Mouse (Mus musculus) c-Kit-positive CD71-positive TER-119-negative erythroid progenitor cells, embryonic 14.5 days (primary cell): ENCODE measurements around the gene Mpp3.

Experiments
- DNase-seq: peaks from one replicate; pipeline ENCODE4 v3.0.0-alpha.2; 2013; ENCODE audit warnings: low read depth

The Mpp3 gene

DNA sequence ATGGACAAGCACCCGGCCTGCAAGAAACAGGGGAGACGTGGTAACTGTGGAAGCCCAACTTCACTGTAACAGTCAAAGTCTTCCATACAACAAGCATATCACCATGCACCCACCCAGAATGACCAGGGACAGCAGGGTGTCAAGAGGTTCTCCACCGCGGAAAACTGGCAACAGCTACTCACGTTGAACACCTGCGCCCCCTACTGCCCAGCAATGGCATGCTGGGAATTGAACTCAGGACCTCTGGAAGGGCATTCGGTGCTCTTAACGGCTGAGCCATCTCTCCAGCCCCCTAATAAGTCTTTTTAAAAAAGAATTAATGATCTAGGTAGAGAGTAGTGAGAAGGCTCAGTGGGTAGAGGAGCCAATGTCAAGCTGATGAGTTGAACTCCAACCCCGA is 53.3 kb downstream of the Mpp3 start:
- no peak for DNase-seq

DNA sequence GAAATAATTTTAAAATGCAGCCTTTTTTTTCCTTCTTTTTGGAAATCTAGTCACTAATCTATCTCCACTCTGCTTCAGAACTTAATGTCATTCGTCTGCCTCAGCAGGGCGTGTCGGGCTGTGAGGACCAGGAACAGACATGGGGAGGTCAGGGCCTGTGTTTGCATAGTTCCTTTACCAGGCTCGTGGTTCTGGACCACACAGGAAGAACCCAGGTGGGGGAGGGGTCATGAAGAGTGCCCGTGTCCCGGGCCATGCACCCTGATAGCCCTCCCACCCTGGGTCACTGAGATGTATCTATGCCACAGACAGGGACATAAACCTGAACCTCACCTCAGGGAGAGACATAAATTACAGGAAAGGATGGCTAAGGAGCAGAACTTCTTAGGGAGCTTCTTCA is 54.1 kb downstream of the Mpp3 start:
- DNase-seq, result no peak

DNA sequence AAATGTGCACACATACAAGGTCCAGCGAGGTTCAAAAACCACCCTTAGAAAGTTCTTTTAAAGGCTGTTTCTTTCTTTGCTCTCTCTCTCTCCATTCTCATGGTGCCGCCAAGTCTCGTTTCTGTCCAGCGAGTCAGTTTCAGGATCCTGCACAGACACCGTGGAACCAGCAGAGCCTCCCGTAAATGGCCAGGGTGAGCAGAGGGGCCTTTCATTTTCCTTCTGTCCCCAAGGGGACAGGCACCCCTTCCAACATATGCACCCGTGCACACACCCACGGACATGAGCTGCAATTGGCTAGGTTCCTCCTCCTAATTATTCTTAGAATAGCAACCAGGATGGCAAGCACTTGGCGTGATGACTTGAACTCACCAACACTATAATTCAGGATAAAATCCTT is 54.8 kb downstream of the Mpp3 start:
- no peak for DNase-seq

DNA sequence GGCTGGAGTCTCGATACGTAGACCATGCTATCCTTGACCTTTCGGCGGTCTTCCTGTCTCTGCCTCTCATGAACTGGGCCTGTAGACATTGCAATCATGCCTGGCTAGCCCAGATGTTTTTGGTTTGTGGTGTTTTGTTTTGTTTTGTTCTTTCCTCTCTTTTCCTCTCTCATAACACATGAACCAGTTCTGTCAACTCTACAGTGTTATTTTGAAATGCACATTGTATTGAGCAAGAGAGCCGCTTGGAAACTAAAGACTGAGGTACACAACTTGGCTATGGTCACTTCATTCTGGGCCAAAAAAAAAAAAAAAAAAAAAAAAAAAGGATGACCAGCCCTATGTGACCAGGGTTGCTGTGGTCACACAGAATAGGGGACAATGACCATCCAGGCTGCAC is 55.6 kb downstream of the Mpp3 start:
- no peak for DNase-seq

DNA sequence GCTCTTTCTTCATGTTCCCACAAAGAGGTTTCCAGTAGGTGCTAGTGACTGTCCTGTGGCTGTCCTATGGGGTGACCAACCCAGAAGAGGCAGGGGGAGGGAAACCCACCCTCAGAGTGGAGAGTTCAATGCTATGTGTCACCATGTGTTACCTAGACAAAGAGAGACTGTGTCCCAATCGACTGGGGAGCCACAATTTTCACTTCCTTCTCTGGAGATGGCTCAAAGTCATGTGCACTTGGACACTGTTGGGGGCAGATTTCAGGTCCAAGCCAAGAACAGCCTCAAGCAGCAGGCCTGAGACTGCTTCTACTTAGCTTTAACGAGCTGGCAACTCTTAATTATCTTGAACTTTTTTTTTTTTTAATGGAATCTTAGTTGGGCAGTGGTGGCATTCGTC is 56.2 kb downstream of the Mpp3 start:
- DNase-seq, result no peak

DNA sequence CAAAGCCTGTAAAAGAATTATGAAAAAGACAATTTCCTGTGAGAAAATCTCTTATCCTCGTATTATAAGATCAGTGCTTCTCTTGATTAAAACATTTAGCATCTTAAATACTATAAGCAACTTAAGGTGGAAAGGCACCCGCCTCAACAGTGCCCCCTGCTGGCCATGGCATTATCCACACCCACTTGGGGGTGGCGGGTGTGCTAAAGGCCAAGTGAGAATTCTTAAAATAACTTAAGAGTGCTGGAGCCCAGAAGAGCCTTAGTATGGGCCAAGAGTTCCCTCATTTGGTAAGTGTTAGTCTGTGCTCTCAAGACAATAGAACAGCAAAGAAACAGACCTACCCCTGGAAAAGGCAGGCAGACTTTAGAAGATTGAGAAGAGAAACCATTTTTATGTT is 56.9 kb downstream of the Mpp3 start:
- no peak for DNase-seq

DNA sequence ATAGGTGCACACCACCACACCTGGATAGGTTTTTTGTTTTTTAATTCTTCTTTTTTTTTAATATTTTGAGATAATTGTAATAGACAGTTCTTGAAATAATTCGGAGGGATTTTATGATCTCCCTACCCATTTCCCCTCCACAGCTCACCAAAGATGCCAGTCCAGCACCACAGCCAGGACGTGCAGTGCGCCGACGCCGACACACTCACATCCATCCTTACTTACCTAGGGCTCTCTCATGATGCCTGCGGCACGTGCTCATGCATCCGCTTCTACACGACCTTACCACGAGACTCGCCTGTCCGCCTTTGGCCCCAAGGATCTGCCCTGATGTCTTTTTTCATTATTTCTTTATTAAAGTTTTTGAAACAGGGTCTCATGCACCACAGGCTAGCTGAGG is 58.4 kb downstream of the Mpp3 start:
- DNase-seq, result no peak

DNA sequence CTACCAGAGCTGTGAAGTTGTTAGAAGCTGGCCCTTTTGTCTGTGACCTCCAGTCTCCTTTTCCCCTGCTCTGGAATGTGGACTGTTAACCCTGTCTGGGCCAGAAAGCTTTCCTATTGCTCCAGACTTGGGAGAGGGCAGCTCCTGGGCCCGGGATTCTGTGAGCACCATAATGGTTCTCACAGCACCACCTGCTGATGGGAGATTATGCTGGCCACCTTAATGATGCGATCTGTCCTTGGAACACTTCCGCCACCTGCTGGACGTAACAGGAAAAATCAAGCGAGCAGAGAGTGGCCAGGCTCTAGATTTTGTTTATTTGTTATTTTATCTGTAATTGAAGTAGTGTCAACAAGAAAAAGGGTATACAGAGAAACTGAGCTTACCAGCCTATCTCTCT is 59.5 kb downstream of the Mpp3 start:
- peak; percentile 55 for DNase-seq

DNA sequence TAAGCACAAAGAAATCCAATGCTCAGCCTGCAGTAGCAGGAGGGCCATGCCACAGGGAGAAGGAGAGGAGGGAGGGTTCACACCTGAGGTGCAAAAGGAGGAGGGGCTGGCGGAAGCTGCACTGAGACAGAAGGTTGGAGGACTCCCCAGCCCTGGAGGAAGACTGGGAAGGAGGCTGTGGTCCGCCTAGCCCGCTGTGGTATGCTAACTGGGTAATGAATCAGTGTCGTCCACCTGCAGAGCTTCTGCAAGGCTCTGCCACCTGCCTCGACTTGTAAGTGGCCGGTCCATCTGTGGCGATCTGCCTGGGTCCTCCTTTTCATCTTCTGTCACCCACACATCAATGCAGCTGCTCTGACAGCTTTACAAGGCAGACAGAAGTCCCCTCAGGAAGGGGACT is 60.0 kb downstream of the Mpp3 start:
- DNase-seq, result no peak

DNA sequence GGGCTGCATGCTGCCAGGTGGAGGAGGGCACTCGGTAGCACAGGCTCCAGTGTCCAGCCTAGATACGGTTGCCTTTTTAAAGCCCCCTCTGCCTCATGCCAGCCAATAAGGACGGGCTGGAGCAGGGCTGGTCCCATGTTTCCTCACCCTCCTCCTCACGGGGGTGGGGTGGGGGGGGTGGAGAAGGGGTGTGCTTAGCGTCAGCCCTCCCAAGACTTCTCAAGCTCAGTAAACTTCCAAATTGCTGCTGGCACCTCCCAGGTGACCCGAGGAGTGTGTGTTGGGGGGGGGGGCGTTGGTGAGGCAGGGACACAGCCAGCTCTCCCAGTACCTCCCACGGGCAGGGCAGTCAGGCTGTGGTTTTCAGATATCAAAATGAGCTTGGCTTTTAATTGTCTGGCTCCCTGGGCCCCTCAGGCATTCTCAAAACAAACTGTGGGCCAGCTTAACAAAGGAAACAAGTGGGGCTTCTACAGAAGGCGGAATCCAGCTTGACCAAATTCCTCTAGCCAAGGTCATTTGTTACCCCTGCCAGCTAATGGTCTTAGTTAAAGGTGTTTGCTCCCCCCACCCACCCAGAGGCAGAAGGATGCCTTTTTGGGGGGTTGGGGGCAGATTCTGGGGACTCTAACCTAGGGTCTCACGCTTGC is 61.2 kb downstream of the Mpp3 start, which contains the start of gene Sost:
TSS of gene Sost (minus strand) at position 51 of the 650 bp plus-strand sequence.
- DNase-seq, result no peak

DNA sequence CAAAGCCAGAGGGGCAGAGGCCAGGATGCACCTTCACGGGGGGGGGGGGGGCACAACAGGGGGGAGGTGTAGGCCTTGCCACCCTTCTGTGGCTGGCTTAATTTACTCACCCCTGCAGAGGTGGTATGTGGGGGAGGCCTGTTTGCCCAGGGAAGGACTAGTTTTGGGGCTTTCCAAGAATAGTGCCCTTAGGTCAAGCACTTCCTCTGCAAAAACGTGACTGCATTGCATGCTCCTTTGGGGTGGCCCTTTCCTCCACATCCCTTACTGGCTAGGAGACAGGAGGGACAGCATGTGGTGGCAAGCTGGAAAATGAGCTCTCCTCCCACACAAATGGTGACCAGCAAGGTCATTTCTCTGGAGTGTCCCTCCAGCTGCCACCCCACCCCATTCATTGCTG is 62.7 kb downstream of the Mpp3 start:
- DNase-seq, result no peak

DNA sequence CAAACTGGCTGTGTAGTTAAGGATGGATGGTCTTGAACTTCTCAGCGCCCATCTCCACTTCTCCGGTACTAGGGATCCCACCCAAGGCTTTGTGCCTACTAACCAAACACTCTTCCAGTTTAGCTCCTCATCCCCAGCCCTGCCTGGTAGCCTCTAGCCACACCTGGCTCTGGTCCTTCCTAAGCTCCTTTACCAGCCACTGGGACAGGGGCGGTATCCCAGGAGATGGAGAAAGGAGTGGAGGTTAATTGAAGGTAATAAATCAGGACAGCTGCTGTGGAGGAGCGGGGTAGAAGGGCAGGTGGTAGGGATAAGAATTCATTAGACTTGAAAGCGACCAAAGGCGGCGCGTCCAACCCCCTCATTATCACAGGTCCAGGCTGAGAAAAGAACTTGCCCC is 63.6 kb downstream of the Mpp3 start:
- no peak for DNase-seq

DNA sequence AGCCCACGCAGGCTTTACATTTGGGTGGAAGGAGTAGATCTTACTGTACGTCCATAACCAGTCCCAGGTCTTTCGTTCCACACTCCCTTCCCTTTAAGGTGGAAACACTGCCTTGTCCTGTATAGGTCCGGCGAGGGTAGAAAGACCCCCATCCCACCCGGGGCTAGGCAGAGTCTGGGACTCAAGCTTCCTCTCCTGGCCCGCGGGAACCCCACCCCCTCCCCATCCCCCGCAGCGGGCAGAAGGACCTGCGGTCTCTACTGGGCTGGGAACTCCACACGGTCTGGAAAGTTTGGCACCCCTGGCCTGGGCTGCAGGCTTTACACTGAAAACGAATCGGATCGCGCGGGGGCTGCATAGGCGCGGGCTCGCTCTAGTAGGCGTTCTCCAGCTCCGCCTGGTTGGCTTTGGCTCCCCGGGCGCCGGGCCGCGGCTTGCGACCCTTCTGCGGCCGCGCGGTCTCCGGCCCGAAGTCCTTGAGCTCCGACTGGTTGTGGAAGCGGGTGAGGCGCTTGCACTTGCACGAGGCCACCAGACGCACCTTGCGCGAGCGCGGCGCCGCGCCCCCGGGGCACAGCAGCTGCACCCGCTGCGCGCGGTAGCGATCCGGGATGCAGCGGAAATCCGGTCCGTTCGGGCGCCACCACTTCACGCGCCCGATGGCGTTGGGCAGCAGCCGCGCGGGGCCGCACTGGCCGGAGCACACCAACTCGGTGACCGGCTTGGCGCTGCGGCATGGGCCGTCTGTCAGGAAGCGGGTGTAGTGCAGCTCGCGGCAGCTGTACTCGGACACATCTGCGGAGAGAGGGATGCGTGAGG is 64.6 kb downstream of the Mpp3 start:
- DNase-seq, result no peak

DNA sequence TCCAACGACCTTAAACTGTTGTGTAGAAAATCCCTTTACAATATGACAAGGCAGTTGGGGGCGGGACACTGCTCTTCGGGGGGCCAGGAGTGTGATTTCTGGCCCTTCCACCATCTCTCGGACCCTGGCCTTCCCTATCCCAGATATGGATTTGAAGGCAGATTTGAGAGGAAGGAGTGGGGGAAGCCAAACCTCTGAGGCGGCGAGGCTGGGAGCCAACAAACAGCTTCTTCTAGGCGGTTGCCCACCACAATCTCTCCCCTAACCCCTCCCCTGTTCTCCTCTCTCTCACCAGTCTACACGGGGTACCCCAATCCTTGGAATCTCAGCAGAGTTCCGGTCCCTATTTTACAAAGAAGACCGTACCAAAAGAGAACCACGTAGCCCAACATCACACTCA is 65.2 kb downstream of the Mpp3 start:
- no peak for DNase-seq

DNA sequence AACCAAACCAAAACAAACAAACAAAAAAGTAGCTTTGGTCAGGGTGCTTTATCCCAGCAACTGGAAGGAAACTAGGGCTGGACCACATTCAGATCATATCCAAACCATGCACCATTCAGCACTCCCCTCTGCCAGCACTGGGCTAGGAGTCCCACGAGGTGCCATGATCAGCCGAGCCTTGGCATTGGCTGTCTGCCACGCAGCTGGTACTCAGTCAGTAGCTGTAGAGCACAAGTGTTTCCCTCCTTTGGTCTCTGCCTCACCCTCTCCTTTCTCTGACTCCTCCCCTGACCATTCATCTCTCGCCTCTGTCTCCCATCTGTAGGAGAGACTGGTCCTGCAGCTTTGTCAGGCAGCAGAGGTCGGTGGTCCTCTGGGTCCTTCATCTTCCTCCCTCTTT is 70.8 kb downstream of the Mpp3 start:
- DNase-seq, result no peak

DNA sequence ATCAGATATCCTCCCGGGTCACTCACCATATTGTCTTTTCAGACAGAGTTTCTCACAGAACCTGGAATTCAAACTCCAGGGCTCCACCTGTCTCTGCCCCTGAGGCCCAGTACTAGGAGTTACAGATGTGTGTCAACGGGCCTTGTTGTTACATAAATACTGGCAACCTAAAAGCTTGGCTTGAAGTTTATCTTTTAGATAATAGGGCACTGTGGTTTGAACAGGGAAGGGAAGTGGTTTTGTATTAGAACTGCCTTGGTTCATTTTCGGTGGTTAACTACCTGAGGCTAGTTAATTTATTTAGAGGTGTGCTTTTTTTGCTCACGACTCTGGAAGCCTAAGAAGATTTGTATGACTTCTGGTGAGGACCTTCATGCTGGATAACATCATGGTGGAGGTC is 74.8 kb downstream of the Mpp3 start:
- no peak for DNase-seq

DNA sequence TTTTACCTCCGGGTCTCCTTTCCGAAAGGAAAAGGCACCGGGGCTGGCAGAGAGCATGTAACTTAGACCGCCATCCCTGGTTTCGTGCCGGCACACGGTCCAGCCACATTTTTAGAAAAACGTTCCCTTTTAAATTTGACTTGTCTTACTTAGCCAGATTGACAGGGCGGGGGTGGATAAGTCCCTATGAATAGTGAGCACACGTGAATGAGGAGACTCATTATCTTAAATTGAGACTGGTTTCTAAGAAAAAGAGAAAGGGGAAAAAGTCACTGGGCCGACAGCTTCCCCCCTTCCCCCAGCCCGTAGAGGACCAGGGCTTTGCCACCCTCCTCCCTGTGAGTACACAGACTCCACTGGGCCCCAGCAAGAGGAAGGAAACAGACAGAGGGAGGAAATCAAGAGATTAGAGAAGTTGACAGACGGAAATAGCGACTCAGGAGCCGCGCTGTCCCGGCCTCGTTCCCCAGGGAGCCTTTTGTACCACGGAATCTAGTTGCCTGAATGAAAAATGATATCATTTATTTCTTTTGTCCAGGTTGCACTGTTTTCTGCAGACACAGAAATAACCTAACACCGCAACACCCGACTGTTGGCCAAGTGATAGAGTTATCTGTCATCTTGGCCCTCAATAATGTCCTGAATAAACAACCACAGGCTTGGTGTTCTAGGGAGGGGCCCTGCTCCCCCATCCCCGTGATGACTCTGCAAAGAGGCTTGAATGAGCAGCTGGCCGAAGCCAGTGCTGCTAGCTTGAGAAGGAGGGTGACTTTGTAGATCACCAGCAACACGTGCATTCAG is 75.5 kb downstream of the Mpp3 start:
- no peak for DNase-seq

DNA sequence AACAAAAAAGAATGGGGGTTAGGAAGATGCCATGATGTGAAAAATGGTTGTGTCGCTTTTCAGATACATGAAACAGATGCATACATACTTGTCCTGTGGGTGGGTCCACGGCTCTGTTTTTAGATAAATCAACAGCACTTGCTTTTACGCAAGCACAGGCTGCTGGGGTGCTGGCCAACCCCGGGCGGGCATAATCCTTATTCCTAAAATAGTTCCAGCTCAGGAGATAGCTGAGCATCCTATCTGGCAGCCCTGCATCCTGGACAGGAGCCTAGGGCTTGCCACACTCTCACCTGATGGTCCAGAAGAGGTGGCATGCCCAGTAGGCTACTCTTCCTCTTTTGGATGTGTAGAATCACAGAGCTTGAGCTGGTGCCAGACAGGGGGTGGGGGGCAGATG is 78.2 kb downstream of the Mpp3 start:
- no peak for DNase-seq
